Mouse (Mus musculus) G1E (cell line): ENCODE measurements around the gene Rtl6.

Experiments used
- CTCF ChIP-seq: IDR thresholded peaks from 2 replicates; pipeline ENCODE4 v1.5.1; 2012; ENCODE audit warnings: low read depth, low read length, inconsistent platforms, mixed read lengths
- GATA1 ChIP-seq: IDR thresholded peaks from 2 replicates; pipeline ENCODE4 v1.6.1; 2012; ENCODE audit warnings: borderline replicate concordance, low read length, inconsistent platforms, mixed read lengths
- GATA2 ChIP-seq: IDR thresholded peaks from 2 replicates; pipeline ENCODE4 v1.6.1; 2012; ENCODE audit warnings: low read depth, low read length, inconsistent platforms, borderline replicate concordance
- TAL1 ChIP-seq: conservative IDR thresholded peaks from 2 replicates; pipeline ENCODE4 v1.6.1; 2012; ENCODE audit warnings: low read depth, low read length, inconsistent platforms, mixed read lengths

DNA sequence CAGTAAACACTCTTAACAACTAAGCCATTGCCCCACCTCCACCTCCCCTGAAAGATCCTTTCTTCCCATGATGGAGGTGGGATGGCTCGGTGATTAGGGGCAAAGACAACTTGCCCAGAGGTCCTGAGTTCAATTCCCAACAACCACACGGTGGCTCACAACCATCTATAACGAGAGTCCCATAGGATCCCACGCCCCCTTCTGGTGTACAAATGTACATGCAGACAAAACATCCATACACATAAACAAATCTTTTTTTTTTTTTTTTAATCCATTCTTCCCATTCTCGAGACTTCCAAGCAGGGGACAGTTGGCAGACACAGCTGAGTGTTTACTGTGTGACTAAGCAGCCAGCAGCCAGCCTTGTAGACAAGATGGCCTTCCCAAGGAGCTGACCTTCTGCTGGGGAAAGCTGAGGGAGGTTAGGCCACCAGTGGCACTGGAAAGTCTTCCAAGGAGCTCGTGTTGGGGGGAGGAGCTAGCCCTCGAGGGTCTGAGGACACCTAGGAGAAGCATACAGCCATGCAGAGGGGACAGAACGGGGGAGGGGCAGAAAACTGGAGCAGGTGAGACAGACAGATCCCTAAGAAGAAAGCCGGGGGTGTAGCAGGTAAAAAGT lies 43.5 kb upstream of the Rtl6 start:
- TF ChIP-seq CTCF (no peak), GATA1 (no peak), GATA2 (no peak), TAL1 (no peak)
